ENCODE assay signal across 19 mouse cellular contexts in the genomic region with DNA sequence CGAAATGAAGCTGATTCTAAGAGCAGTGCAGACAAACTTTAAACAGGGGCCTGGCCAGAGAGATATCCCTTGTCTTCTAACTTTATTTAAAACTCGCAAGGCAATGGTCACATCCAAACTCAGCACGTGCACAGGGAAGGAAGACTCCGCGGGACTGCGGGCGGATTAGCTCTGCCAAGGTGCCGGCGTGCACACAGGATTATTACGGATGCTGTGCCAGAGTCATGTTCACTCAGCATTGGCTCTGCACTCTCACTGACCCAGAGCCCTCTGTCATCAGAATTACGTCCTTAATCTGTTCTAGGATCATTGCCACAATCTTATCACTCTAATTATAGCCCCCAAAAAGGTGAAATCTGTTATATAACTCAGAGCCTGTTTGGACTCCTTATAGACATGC. TPM values are rescaled to one million over a fixed set of nuclear protein-coding genes. Genes with fewer than 3 reads are reported as not detected.
"Had no signal": no experiment of that assay in that cellular context is flagged by ENCODE, and none has a peak within 500 bp of the region (broad histone marks: within the 10 kb centered on the region; RNA-seq: fewer than 3 reads in every experiment).

No protein-coding gene starts in this region.

- H3K9me3 ChIP-seq: limb, embryonic 15.5 days; liver, embryonic 12.5 days; lung, embryonic 15.5 days; megakaryocyte, embryonic 14.5 days; neural tube, embryonic 13.5 days had no signal

- DNase-seq: kidney, postnatal 25 days; layer of hippocampus, adult 9-11 months; layer of hippocampus, postnatal 36 days; lung, postnatal 14 days; right cerebral cortex, adult 18-20 months; spleen, adult 18-20 months; thymus, adult 18-20 months; thymus, postnatal 14 days had no signal

- H3K27me3 ChIP-seq: limb, embryonic 15.5 days; liver, embryonic 12.5 days; lung, embryonic 15.5 days; megakaryocyte, embryonic 14.5 days; neural tube, embryonic 13.5 days had no signal

- H3K4me3 ChIP-seq: limb, embryonic 15.5 days; liver, embryonic 12.5 days; lung, embryonic 15.5 days; megakaryocyte, embryonic 14.5 days; neural tube, embryonic 13.5 days had no signal

- H3K36me3 ChIP-seq: limb, embryonic 15.5 days; liver, embryonic 12.5 days; lung, embryonic 15.5 days; neural tube, embryonic 13.5 days had no signal

- ATAC-seq: liver, embryonic 12.5 days; midbrain, embryonic 16.5 days had no signal

- H3K4me2 ChIP-seq: limb, embryonic 15.5 days; liver, embryonic 12.5 days; lung, embryonic 15.5 days; midbrain, embryonic 11.5 days; neural tube, embryonic 13.5 days had no signal

- H3K4me1 ChIP-seq: limb, embryonic 15.5 days; liver, embryonic 12.5 days; lung, embryonic 15.5 days; neural tube, embryonic 13.5 days had no signal

- H3K9ac ChIP-seq: limb, embryonic 15.5 days; liver, embryonic 12.5 days; lung, embryonic 15.5 days; neural tube, embryonic 13.5 days had no signal

- H3K27ac ChIP-seq: limb, embryonic 15.5 days; liver, embryonic 12.5 days; lung, embryonic 15.5 days; macrophage; neural tube, embryonic 13.5 days had no signal

RNA-seq across cellular contexts. Expression of a gene that starts 16.2 kb away (rescaled TPM):
- total RNA-seq: layer of hippocampus, adult 18-20 months; layer of hippocampus, postnatal 36 days; left cerebral cortex, adult 8-10 months; left cerebral cortex, postnatal 25 days had no signal
- polyA plus RNA-seq: macrophage; midbrain, embryonic 11.5 days had no signal
